In the genomic region with DNA sequence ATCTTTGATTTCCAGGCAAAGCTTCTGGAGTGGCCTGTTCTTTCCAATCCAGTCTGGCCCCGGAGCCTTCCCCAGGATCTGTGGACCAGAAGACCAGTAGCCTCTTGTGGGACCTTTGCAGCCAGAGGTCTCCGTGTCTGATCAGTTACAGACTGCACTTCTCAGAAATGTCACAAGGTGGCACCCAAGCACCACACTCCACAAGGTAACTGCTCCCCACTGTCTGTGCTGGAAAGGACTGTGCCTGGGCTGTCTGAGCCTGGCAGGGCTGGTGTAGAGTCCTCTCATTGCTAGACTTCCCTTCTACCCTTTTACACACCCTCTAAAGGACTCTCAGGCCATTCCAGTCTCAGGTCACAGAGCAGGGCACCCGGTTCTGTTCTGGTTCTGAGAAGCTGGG, we compare ENCODE assay signal across 8 mouse cellular contexts. TPM values are rescaled to one million over a fixed set of nuclear protein-coding genes. Genes with fewer than 3 reads are reported as not detected.
A peak's percentile ranks its signal among the peaks of the same experiment; 100 is the strongest.
DNase-seq lines count a peak whose midpoint lies in the region; ATAC-seq lines count a peak whose summit lies in the region.

No protein-coding gene starts in this region.

- no peak overlapping the region for H3K4me2 ChIP-seq in intestine, embryonic 14.5 days (ENCODE audit: low read length)

- no peaks in the 10 kb centered on the region for H3K36me3 ChIP-seq in intestine, embryonic 14.5 days (ENCODE audit: control insufficient read depth, insufficient read depth, low read length)

- H3K9me3 ChIP-seq in intestine, embryonic 14.5 days (ENCODE audit: control insufficient read depth, low read length): no peaks in the 10 kb centered on the region

- peak; percentile 64 for ATAC-seq in intestine, embryonic 14.5 days (replicated peaks; ENCODE audit: low FRiP score, low TSS enrichment, low read depth)

- DNase-seq in ZHBTc4 (ENCODE audit: low read depth, low spot score): peak; percentile 81
- peak; percentile 78 to 87 for DNase-seq in cerebellum, postnatal 36 days
- peak; percentile 76 for DNase-seq in gastrocnemius, adult 18-20 months (ENCODE audit: low spot score)
- peak; percentile 84 for DNase-seq in intestine, embryonic 14.5 days (ENCODE audit: low spot score)
- peak; percentile 18 to 80 for DNase-seq in left cerebral cortex, adult 9 months (ENCODE audit: low spot score in 2 of 2)
- DNase-seq in mesoderm, embryonic 11.5 days (ENCODE audit: low read depth, low spot score): peak; percentile 79
- DNase-seq in right cerebral cortex, postnatal 36 days (ENCODE audit: low spot score in 2 of 2): peak; percentile 55 to 61
- peak; percentile 41 for DNase-seq in yolk sac, embryonic 10.5 days (ENCODE audit: low spot score)

- 48% methylated on average over 3 of the region's 3 CpGs for WGBS in intestine, embryonic 14.5 days

- no peaks in the 10 kb centered on the region for H3K4me1 ChIP-seq in intestine, embryonic 14.5 days (replicated peaks; ENCODE audit: control insufficient read depth, insufficient read depth, low read length)

- no peak overlapping the region for H3K9ac ChIP-seq in intestine, embryonic 14.5 days (ENCODE audit: low read length)

- no peak overlapping the region for H3K4me3 ChIP-seq in intestine, embryonic 14.5 days (ENCODE audit: low read depth, low read length)

- no peak overlapping the region for H3K27ac ChIP-seq in intestine, embryonic 14.5 days (ENCODE audit: low read depth)

- H3K27me3 ChIP-seq in intestine, embryonic 14.5 days (replicated peaks; ENCODE audit: control insufficient read depth, insufficient read depth, low read length): no peaks in the 10 kb centered on the region

RNA-seq across cellular contexts. Expression of gene Olfr545, which starts 7.5 kb away (rescaled TPM):
- total RNA-seq in gastrocnemius, adult 18-20 months (2021): not detected
- 0.05 TPM in 1 of 2 replicates, not detected in the other for polyA plus RNA-seq in intestine, embryonic 14.5 days (2014; fragmentation: Nextera tagmentation; extraction: Ambion mirVana)

RNA-seq across cellular contexts. Expression of gene Olfr544, which starts 18.7 kb away (rescaled TPM):
- total RNA-seq in gastrocnemius, adult 18-20 months (2021): not detected
- 0.12 TPM in 1 of 2 replicates, not detected in the other for polyA plus RNA-seq in intestine, embryonic 14.5 days (2014; fragmentation: Nextera tagmentation; extraction: Ambion mirVana)

RNA-seq across cellular contexts. Expression of gene Olfr543, which starts 25.4 kb away (rescaled TPM):
- not detected for total RNA-seq in gastrocnemius, adult 18-20 months (2021)
- polyA plus RNA-seq in intestine, embryonic 14.5 days (2014; fragmentation: Nextera tagmentation; extraction: Ambion mirVana): 0.77 and 0.96 TPM in 2 replicates

RNA-seq across cellular contexts. Expression of gene Olfr547, which starts 27.7 kb away (rescaled TPM):
- total RNA-seq in gastrocnemius, adult 18-20 months (2021): not detected
- polyA plus RNA-seq in intestine, embryonic 14.5 days (2014; fragmentation: Nextera tagmentation; extraction: Ambion mirVana): not detected in 2 replicates

RNA-seq across cellular contexts. Expression of gene Olfr548-ps1, which starts 33.8 kb away (rescaled TPM):
- not detected for total RNA-seq in gastrocnemius, adult 18-20 months (2021)
- not detected in 2 replicates for polyA plus RNA-seq in intestine, embryonic 14.5 days (2014; fragmentation: Nextera tagmentation; extraction: Ambion mirVana)
